Mouse (Mus musculus): ENCODE results near the gene Scn8a. TPM values are rescaled to one million over a fixed set of nuclear protein-coding genes. Genes with fewer than 3 reads are reported as not detected.

Scn8a gene
- polyA plus RNA-seq, 1 experiment from 2014 or later: 1.2 TPM

DNA sequence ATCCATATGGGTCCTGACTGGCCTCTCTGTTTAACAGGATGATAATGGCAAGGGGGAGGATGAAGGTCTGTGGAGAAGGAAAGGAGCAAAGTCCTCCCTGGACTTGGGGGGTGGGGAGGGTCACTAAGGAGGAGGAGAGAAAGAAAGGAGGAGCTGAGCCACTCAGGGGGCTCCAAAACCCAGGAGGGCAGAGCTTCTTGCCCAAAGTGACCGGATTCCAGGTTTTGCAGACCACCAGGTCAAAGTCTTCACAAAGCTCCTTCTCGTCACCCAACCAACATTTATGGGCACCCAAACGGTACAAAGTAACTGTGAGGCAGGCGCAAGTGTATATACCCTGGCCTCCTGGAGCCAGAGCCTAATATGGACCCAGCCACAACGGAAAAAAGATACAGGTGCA lies 206.0 kb downstream of the Scn8a start:
- H3K9ac ChIP-seq (replicated peaks; ENCODE audit: low read depth): no peak overlapping the region
- DNase-seq (ENCODE audit: low spot score) (no peak), ATAC-seq (no peak)
- no peak overlapping the region for H3K4me2 ChIP-seq (replicated peaks; ENCODE audit: low read depth, low read length)
- 86% methylated on average over 5 of the region's 5 CpGs for WGBS
- H3K4me3 ChIP-seq (ENCODE audit: low read depth, low read length): no peak overlapping the region
- H3K9me3 ChIP-seq (ENCODE audit: low read length): no peaks in the 10 kb centered on the region
- TF ChIP-seq CTCF (IDR thresholded peaks at IDR 0.05) (no peak), EP300 (IDR thresholded peaks at IDR 0.05) (no peak)
- H3K27ac ChIP-seq (ENCODE audit: low read length): no peak overlapping the region
- H3K36me3 ChIP-seq (ENCODE audit: insufficient read depth, low read length): no peaks in the 10 kb centered on the region
- H3K4me1 ChIP-seq (ENCODE audit: insufficient read depth, low read depth, low read length): peaks cover 25% of the 10 kb centered on the region
- no peaks in the 10 kb centered on the region for H3K27me3 ChIP-seq (replicated peaks; ENCODE audit: insufficient read depth, low read length)

DNA sequence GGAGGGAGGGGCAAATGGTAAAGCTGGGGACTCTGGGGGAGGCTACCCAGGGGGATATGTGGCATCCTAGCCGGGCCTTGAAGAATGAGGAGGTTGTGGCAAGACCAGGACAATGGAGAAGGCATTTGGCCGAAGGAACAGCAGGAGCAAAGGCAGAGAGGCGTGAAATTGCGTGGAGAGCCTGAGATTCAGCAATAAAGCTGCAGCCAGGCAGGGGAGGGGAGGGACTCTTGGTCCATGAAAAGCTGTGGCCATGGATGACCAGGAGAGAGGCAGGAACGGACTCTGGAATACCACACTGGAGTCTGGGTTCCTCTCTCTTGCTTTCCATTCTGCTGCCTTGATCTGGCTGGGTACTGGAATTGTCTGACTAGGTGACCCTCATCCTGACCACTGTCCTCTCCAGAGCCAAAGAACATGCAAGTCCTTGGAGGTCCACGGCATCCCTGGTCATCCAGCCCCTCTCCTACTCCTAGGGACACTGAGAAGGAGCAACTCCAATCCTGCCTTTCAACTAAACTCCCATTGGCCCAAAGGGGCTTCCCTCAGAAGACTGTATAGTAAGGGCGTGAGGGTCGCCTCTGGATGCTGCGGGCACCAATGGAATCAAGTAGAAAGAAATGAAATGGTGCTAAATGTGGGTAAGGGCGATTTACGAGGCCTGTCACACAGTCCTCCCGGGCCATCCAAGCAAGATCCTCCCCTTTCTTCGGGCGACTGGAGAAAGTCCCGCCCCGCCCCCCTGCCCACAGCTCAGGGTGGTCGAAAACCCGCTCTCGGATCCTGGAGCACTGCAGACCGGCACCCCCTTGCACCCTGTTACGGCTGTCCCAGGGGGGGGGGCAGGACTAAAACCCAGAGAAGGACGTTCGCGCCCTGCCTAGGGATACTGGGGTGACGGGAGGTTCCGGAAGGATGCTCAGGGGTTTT lies 206.7 kb downstream of the Scn8a start:
- TF ChIP-seq EP300 (IDR thresholded peaks at IDR 0.05) (no peak), CTCF (IDR thresholded peaks at IDR 0.05) (no peak)
- H3K4me3 ChIP-seq (ENCODE audit: low read depth, low read length): peak overlapping the region; percentile 87
- 23% methylated on average over 26 of the region's 26 CpGs for WGBS
- H3K4me1 ChIP-seq (ENCODE audit: insufficient read depth, low read depth, low read length): peaks cover 25% of the 10 kb centered on the region
- no peak for DNase-seq (ENCODE audit: low spot score)
- no peaks in the 10 kb centered on the region for H3K27me3 ChIP-seq (replicated peaks; ENCODE audit: insufficient read depth, low read length)
- no peaks in the 10 kb centered on the region for H3K9me3 ChIP-seq (ENCODE audit: low read length)
- no peak for ATAC-seq
- no peak overlapping the region for H3K27ac ChIP-seq (ENCODE audit: low read length)
- peak overlapping the region; percentile 93 for H3K4me2 ChIP-seq (replicated peaks; ENCODE audit: low read depth, low read length)
- no peak overlapping the region for H3K9ac ChIP-seq (replicated peaks; ENCODE audit: low read depth)
- H3K36me3 ChIP-seq (ENCODE audit: insufficient read depth, low read length): no peaks in the 10 kb centered on the region

DNA sequence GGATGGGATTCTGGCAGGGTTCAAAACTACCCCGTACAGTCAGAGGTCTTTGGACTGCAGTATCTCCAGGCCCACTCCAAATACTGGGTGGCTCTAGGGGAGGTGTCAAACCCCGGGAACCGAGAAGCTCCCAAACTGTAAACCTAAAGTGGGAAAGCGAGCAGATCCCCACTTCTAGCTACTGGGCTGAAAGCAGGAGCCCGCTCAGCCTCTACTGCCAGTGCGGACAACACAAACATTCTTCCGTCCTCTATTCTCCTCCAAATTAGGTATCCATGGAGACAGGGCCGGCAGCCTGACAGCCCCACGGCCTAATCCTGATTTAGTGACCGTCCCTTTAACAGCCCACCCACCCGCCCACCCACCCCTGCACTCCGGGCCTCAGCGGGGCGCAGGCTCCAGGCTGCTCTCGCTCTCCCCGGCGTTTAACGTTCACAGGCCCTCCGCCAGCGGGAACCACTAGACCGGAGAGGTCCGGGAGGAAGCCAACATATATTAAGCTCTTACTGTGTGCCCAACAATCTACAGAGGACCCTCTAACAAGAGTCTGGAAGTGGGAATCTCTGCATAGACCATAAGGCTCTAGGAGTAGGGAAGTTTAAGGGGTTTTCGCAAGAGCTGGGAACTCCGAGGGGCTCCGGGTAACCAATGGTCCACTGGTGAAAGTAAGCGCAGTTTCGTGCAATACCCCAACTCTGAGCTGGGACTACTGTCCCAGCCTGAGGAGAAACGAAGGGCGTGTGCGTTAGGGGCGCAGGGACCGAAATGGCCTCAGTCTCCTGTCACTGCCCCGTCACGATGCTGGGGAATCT lies 207.5 kb downstream of the Scn8a start:
- peak overlapping the region; percentile 88 for H3K27ac ChIP-seq (ENCODE audit: low read length)
- no peaks in the 10 kb centered on the region for H3K9me3 ChIP-seq (ENCODE audit: low read length)
- peak overlapping the region; percentile 87 for H3K4me3 ChIP-seq (ENCODE audit: low read depth, low read length)
- no peaks in the 10 kb centered on the region for H3K27me3 ChIP-seq (replicated peaks; ENCODE audit: insufficient read depth, low read length)
- ATAC-seq (no peak), DNase-seq (ENCODE audit: low spot score) (no peak)
- H3K36me3 ChIP-seq (ENCODE audit: insufficient read depth, low read length): no peaks in the 10 kb centered on the region
- no peak for TF ChIP-seq EP300 (IDR thresholded peaks at IDR 0.05)
- no peak for TF ChIP-seq CTCF (IDR thresholded peaks at IDR 0.05)
- WGBS: 1% methylated on average over 34 of the region's 34 CpGs
- H3K4me1 ChIP-seq (ENCODE audit: insufficient read depth, low read depth, low read length): peaks cover 18% of the 10 kb centered on the region
- peak overlapping the region; percentile 93 for H3K4me2 ChIP-seq (replicated peaks; ENCODE audit: low read depth, low read length)
- H3K9ac ChIP-seq (replicated peaks; ENCODE audit: low read depth): peak overlapping the region; percentile 65

DNA sequence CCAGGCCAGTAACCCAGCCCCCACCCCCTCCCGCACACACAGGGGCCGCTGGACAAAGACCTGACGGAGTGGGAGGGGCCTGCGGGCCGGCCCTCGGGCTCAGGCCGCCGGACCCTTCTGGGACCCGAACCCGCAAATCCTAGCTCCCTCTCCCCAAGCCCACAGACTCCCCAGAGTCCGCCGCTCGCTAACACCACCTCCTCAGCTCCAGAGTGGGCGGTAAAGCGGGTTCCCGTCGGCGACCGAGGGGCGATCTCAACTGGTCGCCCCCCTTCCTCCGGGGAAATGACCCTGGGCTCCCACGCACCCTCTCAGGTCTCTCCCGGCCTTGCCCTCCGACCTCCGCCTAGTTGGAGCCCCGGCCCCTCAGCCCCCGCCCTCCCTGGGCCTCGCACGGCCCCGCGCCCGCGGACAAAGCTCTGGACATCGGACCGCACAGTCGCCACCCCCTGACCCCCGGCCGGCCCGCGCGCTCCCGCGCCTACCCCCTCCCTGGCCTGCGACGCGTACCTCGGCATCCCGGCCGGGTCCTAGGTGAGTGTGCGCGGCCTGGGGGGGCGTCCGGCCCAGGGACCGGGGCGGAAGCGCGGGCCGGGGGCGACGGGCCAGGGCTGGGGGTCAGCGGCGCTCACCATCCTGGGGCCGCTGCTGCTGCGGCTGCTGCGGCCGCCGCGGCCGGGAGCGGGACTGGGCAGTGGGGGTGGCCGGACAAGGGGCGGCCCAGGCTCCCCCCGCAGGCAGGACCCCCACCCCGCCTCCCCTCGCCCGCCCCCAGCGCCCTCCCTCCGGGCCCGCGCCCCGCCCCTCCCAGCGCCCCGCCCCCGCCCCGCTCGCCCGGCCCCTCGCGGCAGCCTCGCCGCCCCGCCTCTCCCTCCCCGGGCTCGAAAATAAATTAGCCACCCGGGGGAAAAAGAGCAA lies 208.4 kb downstream of the Scn8a start, which contains the start of gene Fignl2:
TSS of gene Fignl2 (minus strand) at position 755 of the 918 bp plus-strand sequence.
- Histone ChIP-seq H3K36me3 (ENCODE audit: insufficient read depth, low read length) (no peaks in the 10 kb centered on the region), H3K4me1 (ENCODE audit: insufficient read depth, low read depth, low read length) (peaks cover 13% of the 10 kb centered on the region; the same call in 1 of the 2 replicates)
- TF ChIP-seq CTCF (IDR thresholded peaks at IDR 0.05) (no peak), EP300 (IDR thresholded peaks at IDR 0.05) (no peak)

DNA sequence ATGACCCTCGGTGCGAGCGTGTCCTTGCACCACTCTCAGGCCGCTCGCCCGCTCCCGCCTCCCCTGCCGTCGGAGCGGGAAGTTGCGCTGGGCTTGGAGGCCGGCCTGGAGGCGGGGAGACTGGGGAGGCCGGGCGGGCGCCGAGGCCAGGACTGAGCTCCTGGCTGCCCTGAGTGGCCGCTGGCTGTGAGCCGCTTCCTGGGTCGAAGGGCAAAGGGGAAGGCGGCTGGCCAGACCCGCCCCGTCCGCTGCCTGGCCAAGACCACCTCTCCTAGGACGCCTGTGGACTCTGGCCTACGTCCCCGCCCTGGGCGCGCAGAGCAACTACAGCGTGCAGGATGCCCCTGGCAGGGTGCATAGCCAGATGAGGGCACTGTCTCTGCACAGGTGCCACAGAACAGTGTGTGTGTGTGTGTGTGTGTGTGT lies 209.1 kb downstream of the Scn8a start:
- WGBS: 2% methylated on average over 29 of the region's 30 CpGs

More for the DNA sequence above, 208.4 kb downstream of the Scn8a start, which contains the start of gene Fignl2:
- peak within 1 kb of the TSS; percentile 93 for H3K4me2 ChIP-seq (replicated peaks; ENCODE audit: low read depth, low read length)
- H3K27ac ChIP-seq (ENCODE audit: low read length): peak within 1 kb of the TSS; percentile 88
- peak within 1 kb of the TSS; percentile 87 for H3K4me3 ChIP-seq (ENCODE audit: low read depth, low read length)
- ATAC-seq (peak; percentile 12), DNase-seq (ENCODE audit: low spot score) (no peak)
- H3K27me3 ChIP-seq (replicated peaks; ENCODE audit: insufficient read depth, low read length): no peaks in the 10 kb centered on the region
- under 1% methylated on average over 36 of the region's 96 CpGs for WGBS
- no peaks in the 10 kb centered on the region for H3K9me3 ChIP-seq (ENCODE audit: low read length)
- H3K9ac ChIP-seq (replicated peaks; ENCODE audit: low read depth): peak within 1 kb of the TSS; percentile 65

More for the DNA sequence above, 209.1 kb downstream of the Scn8a start:
- Histone ChIP-seq H3K27me3 (replicated peaks; ENCODE audit: insufficient read depth, low read length) (no peaks in the 10 kb centered on the region), H3K4me2 (replicated peaks; ENCODE audit: low read depth, low read length) (peak overlapping the region; percentile 93), H3K36me3 (ENCODE audit: insufficient read depth, low read length) (no peaks in the 10 kb centered on the region), H3K9me3 (ENCODE audit: low read length) (no peaks in the 10 kb centered on the region), H3K4me1 (ENCODE audit: insufficient read depth, low read depth, low read length) (peaks cover 12% of the 10 kb centered on the region; the same call in 1 of the 2 replicates), H3K27ac (ENCODE audit: low read length) (peak overlapping the region; percentile 88), H3K9ac (replicated peaks; ENCODE audit: low read depth) (no peak overlapping the region), H3K4me3 (ENCODE audit: low read depth, low read length) (peak overlapping the region; percentile 87)
- TF ChIP-seq CTCF (IDR thresholded peaks at IDR 0.05) (peak; percentile 61), EP300 (IDR thresholded peaks at IDR 0.05) (no peak)
- ATAC-seq (peak; percentile 87), DNase-seq (ENCODE audit: low spot score) (peak; percentile 91)

Data from lung, postnatal 0 days (tissue).